Mouse (Mus musculus) heart, postnatal 0 days (tissue): ENCODE measurements around the gene Ap5s1. TPM values are rescaled to one million over a fixed set of nuclear protein-coding genes. Genes with fewer than 3 reads are reported as not detected.

Experiments
- ATAC-seq: fragments of 200-750 bp; cut with Nextera tagmentation; 2 replicates; pipeline ENCODE4 v1.8.0; 2017; ENCODE audit warnings: low read depth, moderate number of reproducible peaks, moderate library complexity; ENCODE audit not compliant: insufficient read depth
- DNase-seq: peaks from one replicate; pipeline ENCODE4 v3.0.0-alpha.2; 2016; ENCODE audit warnings: low spot score
- H3K27ac ChIP-seq: fragments of 300-500 bp; sonication (generic); 2 replicates; pipeline ENCODE4 v1.5.1; 2014; ENCODE audit warnings: low read depth, mild to moderate bottlenecking
- H3K27me3 ChIP-seq: fragments of 300-500 bp; sonication (generic); 2 replicates; pipeline ENCODE4 v1.6.1; 2014; ENCODE audit warnings: low read length, mixed read lengths; ENCODE audit not compliant: control insufficient read depth, insufficient read depth
- H3K36me3 ChIP-seq: fragments of 300-500 bp; sonication (generic); replicated peaks from 2 replicates; pipeline ENCODE4 v1.6.1; 2014; ENCODE audit warnings: low read length, mixed read lengths; ENCODE audit not compliant: control insufficient read depth, insufficient read depth
- H3K4me1 ChIP-seq: fragments of 300-500 bp; sonication (generic); 2 replicates; pipeline ENCODE4 v1.6.1; 2014; ENCODE audit warnings: antibody characterized with exemption; ENCODE audit not compliant: control insufficient read depth, insufficient read depth
- H3K4me2 ChIP-seq: fragments of 300-500 bp; sonication (generic); 2 replicates; pipeline ENCODE4 v1.6.1; 2014; ENCODE audit warnings: low read depth, mild to moderate bottlenecking, low read length, moderate library complexity
- H3K4me3 ChIP-seq: fragments of 300-500 bp; sonication (generic); 2 replicates; pipeline ENCODE4 v1.5.1; 2014; ENCODE audit warnings: low read depth, low read length
- H3K9ac ChIP-seq: fragments of 300-500 bp; sonication (generic); replicated peaks from 2 replicates; pipeline ENCODE4 v1.6.1; 2014; ENCODE audit warnings: low read depth, low read length, mixed read lengths
- H3K9me3 ChIP-seq: fragments of 300-500 bp; sonication (generic); replicated peaks from 2 replicates; pipeline ENCODE4 v1.6.1; 2016; ENCODE audit warnings: low read length; ENCODE audit not compliant: control insufficient read depth
- CTCF ChIP-seq: IDR thresholded peaks from 2 replicates; pipeline ENCODE4 v1.5.1; 2016; ENCODE audit warnings: antibody characterized with exemption, control low read depth, low read depth
- EP300 ChIP-seq: IDR thresholded peaks from 2 replicates; pipeline ENCODE4 v1.6.1; 2016; ENCODE audit warnings: antibody characterized with exemption, low read depth
- WGBS: fragments of 180-500 bp; shearing (Covaris S2); extraction: QIAGEN DNeasy Blood & Tissue Kit; methylation state at CpG from one replicate; pipeline ENCODE4 v1.1.7; 2014; 5-methylcytosine and 5-hydroxymethylcytosine counted together
- polyA plus RNA-seq: library from polyadenylated mRNA; unstranded; fragments of >200 nt; fragmentation: Nextera tagmentation; extraction: Ambion mirVana; gene quantifications from 2 replicates; pipeline ENCODE4 v1.2.1, GENCODE M21; 2015
- total RNA-seq: library from RNA; depleted of rRNA; stranded (reverse); fragments of >200 nt; gene quantifications from 2 replicates; pipeline ENCODE4 v1.2.3, GENCODE M21; 2014; ENCODE audit warnings: low replicate concordance

The Ap5s1 gene
- total and polyA plus RNA-seq, 2 experiments from 2014 or later = 65.5 to 107 TPM

GRCm38 (mm10) chr2:131188311-131188710, 18.6 kb upstream of the Ap5s1 start:
- 94% methylated on average over 5 of the region's 5 CpGs for WGBS
- ATAC-seq (no peak), DNase-seq (no peak)
- Histone ChIP-seq H3K27ac (no peak overlapping the region), H3K9ac (no peak overlapping the region), H3K4me2 (peak overlapping the region; percentile 90; the same call in 1 of the 2 replicates), H3K4me3 (no peak overlapping the region), H3K4me1 (peaks cover 10% of the 10 kb centered on the region), H3K36me3 (peaks cover 36% of the 10 kb centered on the region), H3K27me3 (no peaks in the 10 kb centered on the region), H3K9me3 (no peaks in the 10 kb centered on the region)
- TF ChIP-seq CTCF (no peak), EP300 (no peak)

DNA sequence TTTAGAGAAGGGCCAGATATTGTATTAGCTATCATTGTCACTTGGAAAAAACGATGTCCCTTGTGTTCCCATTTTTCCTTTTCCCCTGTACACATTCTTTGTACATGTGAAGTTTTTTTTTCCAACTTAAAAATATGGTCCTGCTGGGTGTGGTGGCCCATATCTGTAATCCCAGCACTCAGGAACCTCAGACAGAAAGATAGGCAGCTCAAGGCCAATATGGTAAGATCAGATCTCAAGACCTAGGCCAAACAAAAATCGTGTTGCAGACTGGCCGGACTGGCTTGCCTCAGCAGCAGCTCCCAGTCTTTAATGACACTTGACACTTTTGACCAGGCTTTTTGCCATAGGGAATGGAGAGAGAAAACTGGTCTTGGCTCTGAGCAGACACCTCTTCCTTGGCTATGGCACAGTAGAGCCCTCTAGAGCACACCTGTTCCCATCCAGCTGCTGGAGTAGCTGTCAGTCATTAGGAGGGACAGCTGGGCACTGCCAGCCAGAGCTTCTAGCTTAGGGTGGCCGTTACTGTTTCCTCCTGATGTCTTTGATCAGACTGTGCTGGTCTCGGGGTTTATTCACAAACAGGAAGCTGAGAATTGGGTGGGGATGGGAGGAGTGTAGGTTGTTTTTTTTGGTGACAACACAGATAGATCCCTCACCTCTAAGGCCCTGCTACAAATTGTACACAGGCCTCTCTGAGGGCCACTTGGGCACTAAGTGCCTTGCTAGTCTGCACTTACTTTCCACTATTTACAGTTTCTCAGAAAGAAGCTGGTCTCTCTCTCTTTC, 17.2 kb upstream of the Ap5s1 start:
- TF ChIP-seq EP300 = no peak
- TF ChIP-seq CTCF = no peak

DNA sequence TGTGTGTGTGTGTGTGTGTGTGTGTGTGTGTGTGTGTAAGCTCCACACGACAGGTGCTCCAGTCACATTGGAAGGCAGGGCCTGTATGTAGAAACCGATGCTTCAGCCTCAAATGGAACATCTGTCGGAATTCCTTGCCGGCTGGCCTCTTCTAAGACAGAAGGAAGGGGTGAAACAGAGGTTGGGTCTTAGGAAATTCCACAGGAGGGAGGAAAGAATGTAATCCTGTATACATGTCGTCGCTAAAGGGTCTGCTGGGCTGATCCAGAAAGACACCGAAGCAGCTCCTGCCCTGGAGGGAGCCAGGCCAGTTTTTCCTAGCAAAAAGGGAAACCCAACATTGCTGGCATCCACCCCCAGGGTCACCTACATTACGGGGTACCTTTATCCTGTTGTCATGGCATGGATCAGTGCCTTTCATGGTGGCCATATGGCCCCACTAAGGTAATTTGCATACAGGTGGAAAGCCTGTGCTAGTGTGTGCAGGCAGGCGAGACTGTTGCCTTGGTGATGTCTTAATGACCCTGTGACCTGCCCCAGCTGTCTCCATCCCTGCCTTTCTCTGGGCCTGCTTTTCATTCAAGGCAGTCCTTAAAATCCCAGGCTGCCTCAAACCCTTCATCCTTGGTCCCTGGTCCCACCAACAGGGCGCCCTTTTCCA, 16.4 kb upstream of the Ap5s1 start:
- Histone ChIP-seq H3K27ac (no peak overlapping the region), H3K36me3 (peaks cover 58% of the 10 kb centered on the region), H3K4me1 (peaks cover 10% of the 10 kb centered on the region), H3K4me3 (no peak overlapping the region), H3K9me3 (no peaks in the 10 kb centered on the region), H3K4me2 (no peak overlapping the region), H3K9ac (no peak overlapping the region), H3K27me3 (no peaks in the 10 kb centered on the region)
- 65% methylated on average over 10 of the region's 10 CpGs for WGBS
- no peak for ATAC-seq
- DNase-seq = no peak
- no peak for TF ChIP-seq EP300
- no peak for TF ChIP-seq CTCF

More for the DNA sequence above, 17.2 kb upstream of the Ap5s1 start:
- Histone ChIP-seq H3K9me3 (no peaks in the 10 kb centered on the region), H3K27me3 (no peaks in the 10 kb centered on the region), H3K27ac (no peak overlapping the region), H3K4me1 (peaks cover 10% of the 10 kb centered on the region), H3K36me3 (peaks cover 50% of the 10 kb centered on the region), H3K4me3 (no peak overlapping the region), H3K4me2 (no peak overlapping the region), H3K9ac (no peak overlapping the region)
- ATAC-seq = no peak
- WGBS = 64% methylated on average over 5 of the region's 5 CpGs
- DNase-seq = no peak

DNA sequence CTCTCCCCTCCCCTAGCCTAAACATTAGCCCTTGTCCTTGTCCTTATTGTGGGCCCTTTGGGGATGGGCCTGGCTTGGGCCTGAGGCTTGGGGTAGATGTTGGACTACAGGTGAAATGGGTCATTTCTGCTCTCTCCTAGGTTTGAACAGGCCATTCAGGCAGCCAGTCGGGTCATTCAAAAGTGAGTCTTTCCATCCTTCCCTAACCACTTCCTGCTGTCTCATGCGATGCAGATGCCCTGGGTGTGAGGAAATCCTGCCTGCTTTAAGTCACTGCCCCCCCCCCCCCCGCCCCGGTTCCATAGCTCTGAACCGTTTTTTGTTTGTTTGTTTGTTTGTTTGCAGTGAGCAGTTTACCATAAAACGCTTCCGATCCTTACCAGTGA, 15.9 kb upstream of the Ap5s1 start:
- TF ChIP-seq EP300 (no peak), CTCF (no peak)
- DNase-seq (no peak), ATAC-seq (no peak)
- H3K4me1 ChIP-seq = peaks cover 10% of the 10 kb centered on the region
- no peaks in the 10 kb centered on the region for H3K9me3 ChIP-seq
- peaks cover 60% of the 10 kb centered on the region for H3K36me3 ChIP-seq
- H3K27me3 ChIP-seq = no peaks in the 10 kb centered on the region
- WGBS = 76% methylated on average over 7 of the region's 7 CpGs
- no peak overlapping the region for H3K4me3 ChIP-seq
- H3K27ac ChIP-seq = no peak overlapping the region
- H3K4me2 ChIP-seq = no peak overlapping the region
- no peak overlapping the region for H3K9ac ChIP-seq

DNA sequence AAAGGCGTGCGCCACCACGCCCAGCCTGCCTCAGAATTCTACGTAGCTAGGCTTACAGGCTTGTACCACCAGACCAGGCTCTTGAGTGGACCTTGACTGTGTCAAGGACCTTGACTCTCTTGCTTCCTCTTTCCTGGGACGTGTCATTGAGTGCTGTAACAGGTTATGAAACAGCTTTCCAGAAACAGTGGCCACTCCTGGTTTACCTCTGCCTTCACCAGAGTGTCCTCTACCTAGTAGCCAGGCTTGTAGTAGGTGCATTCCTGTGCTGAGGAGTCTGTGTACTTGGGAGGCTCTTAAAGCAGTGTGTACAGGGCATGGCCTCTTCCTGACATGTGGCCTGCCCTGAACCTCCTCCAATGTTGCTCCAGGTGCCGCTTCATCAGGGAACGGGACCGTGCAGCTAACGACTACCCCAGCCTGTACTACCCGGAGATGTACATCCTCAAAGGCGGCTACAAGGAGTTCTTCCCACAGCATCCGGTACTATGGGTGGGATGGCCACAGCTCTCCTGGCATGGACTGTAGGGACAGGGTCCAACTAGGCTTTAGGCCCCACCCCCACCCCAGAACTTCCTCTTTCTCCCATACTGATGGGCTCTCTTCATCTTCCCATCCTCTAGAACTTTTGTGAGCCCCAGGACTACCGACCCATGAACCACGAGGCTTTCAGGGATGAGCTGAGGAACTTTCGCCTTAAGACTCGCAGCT, 10.1 kb upstream of the Ap5s1 start:
- H3K36me3 ChIP-seq = peaks cover 52% of the 10 kb centered on the region
- H3K27me3 ChIP-seq = no peaks in the 10 kb centered on the region
- no peaks in the 10 kb centered on the region for H3K4me1 ChIP-seq
- DNase-seq (no peak), ATAC-seq (no peak)
- H3K9ac ChIP-seq = no peak overlapping the region
- no peaks in the 10 kb centered on the region for H3K9me3 ChIP-seq
- no peak overlapping the region for H3K4me3 ChIP-seq
- no peak overlapping the region for H3K4me2 ChIP-seq
- 90% methylated on average over 16 of the region's 16 CpGs for WGBS
- H3K27ac ChIP-seq = no peak overlapping the region
- TF ChIP-seq EP300 = no peak
- TF ChIP-seq CTCF = no peak
